Mouse (Mus musculus) gastrocnemius, postnatal 4 days (tissue): ENCODE measurements around the gene Btbd35f21. TPM values are rescaled to one million over a fixed set of nuclear protein-coding genes. Genes with fewer than 3 reads are reported as not detected.
"Not testable (repeated sequence)": the region's sequence is repeated elsewhere in the genome, so short reads cannot be mapped to it uniquely, and the experiment has no call there.

Source experiments
- DNase-seq, 2 experiments: peaks; one replicate each; pipeline ENCODE4 v3.0.0; 2021 to 2022; ENCODE audit warnings: low spot score in 2 of 2, mixed read lengths in 2 of 2
- long read RNA-seq, 2 experiments: library from polyadenylated mRNA; stranded (forward); transcript quantifications; one replicate each; pipeline ENCODE4 v2.0.0; 2021
- total RNA-seq, 2 experiments: library from RNA; stranded (reverse); gene quantifications; 2 replicates each; pipeline ENCODE4 v1.2.3; 2021

Btbd35f21 gene
- total RNA-seq, result not detected
- long read RNA-seq, experiment 1, result 0 reads
- long read RNA-seq, experiment 2, result 0 reads

DNA sequence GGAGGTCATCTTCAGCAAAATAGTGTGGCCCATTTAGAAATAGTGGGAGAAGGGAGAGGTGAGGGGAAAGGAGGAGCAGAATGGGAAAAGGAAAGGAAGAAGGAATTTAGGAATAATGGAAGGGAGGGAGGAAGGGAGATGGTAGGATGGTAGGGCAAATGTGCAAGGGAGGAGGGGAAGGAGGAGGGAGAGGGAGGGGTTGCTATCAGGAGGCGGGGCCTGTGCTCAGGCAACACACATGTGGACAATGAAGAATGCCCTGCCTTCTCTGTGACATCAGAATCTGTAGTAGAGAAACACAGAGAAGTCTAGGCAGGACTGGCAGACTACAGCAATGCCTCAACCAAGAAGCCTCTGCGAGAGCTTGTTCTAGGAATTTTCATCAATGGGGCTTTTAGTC, at the start of gene Btbd35f21:
Gene Btbd35f21, plus strand, starts transcription at position 301 of the 400 bp plus-strand sequence.
- DNase-seq, result not testable (repeated sequence)

Other genes with a start within 250 kb of the Btbd35f21 start
- gene Btbd35f1, start 166.1 kb upstream of the Btbd35f21 start, total RNA-seq, result not detected
- gene Gm5926, start 75.4 kb upstream of the Btbd35f21 start, total RNA-seq, result not detected
- not detected for gene Btbd35f30, start 168.5 kb downstream of the Btbd35f21 start, total RNA-seq
- gene Gm21789, start 215.7 kb downstream of the Btbd35f21 start, total RNA-seq, result not detected
- gene Btbd35f5, start 247.8 kb downstream of the Btbd35f21 start, total RNA-seq, result not detected